Mouse (Mus musculus): ENCODE measurements around the gene 1700025G04Rik. TPM values are rescaled to one million over a fixed set of nuclear protein-coding genes. Genes with fewer than 3 reads are reported as not detected.

1700025G04Rik gene
- polyA plus RNA-seq, 1 experiment from 2014 or later = 13.8 TPM

DNA sequence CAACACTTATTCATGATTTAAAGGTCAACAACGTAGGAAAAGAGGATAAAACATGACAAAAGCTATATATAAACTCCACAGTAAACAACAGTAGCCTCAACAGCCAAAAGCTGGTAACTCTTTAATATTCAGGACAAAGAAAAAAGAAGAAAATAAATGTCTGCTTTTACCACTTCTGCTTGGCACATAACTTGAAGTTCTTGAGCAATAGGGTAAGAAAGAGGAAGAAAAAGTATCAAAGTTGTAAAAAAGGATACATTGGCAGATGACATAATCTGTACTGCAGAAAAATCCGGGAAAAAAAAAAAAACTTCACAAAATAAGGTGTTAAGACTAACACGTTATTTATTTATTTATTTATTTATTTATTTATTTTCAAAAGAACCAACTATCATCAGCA lies 131.5 kb downstream of the 1700025G04Rik start:
- no peak for DNase-seq (ENCODE audit: low spot score)
- Histone ChIP-seq H3K4me1 (peaks cover 23% of the 10 kb centered on the region), H3K27ac (no peak overlapping the region), H3K36me3 (no peaks in the 10 kb centered on the region), H3K4me3 (no peak overlapping the region), H3K9me3 (replicated peaks) (no peaks in the 10 kb centered on the region), H3K27me3 (ENCODE audit: low read depth, poor library complexity, severe bottlenecking) (no peaks in the 10 kb centered on the region)
- 88% methylated on average over 3 of the region's 3 CpGs for WGBS

DNA sequence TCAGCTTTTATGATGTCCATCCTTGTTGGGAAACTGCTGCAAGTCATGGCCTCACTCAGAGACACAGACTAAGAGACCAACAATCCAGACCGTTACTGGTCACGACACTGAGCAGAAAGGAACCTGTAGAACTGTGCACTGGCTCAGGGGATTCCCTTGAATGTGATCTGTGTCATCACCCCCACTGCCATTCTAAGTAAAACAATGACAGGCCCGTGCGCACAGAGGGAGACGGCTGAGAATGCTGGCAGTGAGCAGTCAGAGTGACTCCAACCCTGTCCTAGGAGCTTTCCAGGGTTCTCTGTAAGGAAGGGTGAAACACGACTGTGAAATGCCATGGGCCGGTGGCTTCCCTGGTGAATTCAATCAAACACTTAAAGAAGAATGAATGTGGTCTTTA lies 132.3 kb downstream of the 1700025G04Rik start:
- Histone ChIP-seq H3K27me3 (ENCODE audit: low read depth, poor library complexity, severe bottlenecking) (no peaks in the 10 kb centered on the region), H3K4me1 (peaks cover 23% of the 10 kb centered on the region), H3K4me3 (no peak overlapping the region), H3K36me3 (no peaks in the 10 kb centered on the region), H3K27ac (no peak overlapping the region), H3K9me3 (replicated peaks) (no peaks in the 10 kb centered on the region)
- no peak for DNase-seq (ENCODE audit: low spot score)
- 72% methylated on average over 7 of the region's 7 CpGs for WGBS

DNA sequence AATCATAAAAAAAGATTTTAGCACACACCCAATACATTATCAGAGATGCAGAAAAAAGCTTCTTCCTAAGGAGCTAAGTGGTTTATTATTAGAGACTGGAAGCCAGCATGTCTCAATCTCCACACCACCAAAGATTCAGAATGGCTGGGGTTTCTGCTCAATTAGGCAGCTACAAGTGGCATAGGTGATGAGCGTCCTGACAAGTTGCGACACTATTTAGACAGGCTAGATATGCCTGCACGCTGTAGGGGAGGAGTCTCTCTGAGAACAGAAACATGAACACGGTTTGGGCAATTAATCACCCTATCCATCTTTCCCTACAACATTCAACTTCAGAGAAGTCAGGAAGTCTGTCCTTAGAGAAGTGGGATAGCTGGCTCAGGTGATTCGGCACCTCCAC lies 134.1 kb downstream of the 1700025G04Rik start:
- Histone ChIP-seq H3K36me3 (no peaks in the 10 kb centered on the region), H3K27ac (no peak overlapping the region), H3K4me3 (no peak overlapping the region), H3K27me3 (ENCODE audit: low read depth, poor library complexity, severe bottlenecking) (no peaks in the 10 kb centered on the region), H3K4me1 (peaks cover 8% of the 10 kb centered on the region), H3K9me3 (replicated peaks) (no peaks in the 10 kb centered on the region)
- DNase-seq (ENCODE audit: low spot score) = no peak
- WGBS = 74% methylated on average over 5 of the region's 5 CpGs

DNA sequence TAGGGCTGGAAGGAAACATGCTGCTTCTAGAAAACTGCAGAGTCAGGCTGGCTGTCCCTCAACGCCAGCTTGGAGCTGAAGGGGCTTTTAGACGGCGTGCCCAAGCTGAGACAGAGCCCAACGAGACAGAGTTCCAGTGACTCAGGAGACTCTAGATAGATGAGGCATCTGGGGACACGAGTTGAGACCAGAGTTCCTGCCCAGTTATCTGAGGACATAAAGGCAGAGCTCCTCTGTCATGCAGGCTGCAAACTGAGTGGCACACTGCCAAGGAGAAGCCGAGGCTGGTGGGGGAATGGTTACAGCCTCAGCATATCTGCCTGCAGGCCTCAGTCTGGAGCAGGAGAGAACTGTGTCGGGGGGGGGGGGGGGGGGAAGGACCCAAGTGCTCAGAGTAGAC lies 136.4 kb downstream of the 1700025G04Rik start:
- no peak overlapping the region for H3K27ac ChIP-seq
- H3K27me3 ChIP-seq (ENCODE audit: low read depth, poor library complexity, severe bottlenecking) = no peaks in the 10 kb centered on the region
- no peak overlapping the region for H3K4me3 ChIP-seq
- WGBS = 64% methylated on average over 7 of the region's 7 CpGs
- H3K4me1 ChIP-seq = peaks cover 5% of the 10 kb centered on the region
- no peaks in the 10 kb centered on the region for H3K9me3 ChIP-seq (replicated peaks)
- no peaks in the 10 kb centered on the region for H3K36me3 ChIP-seq
- no peak for DNase-seq (ENCODE audit: low spot score)

DNA sequence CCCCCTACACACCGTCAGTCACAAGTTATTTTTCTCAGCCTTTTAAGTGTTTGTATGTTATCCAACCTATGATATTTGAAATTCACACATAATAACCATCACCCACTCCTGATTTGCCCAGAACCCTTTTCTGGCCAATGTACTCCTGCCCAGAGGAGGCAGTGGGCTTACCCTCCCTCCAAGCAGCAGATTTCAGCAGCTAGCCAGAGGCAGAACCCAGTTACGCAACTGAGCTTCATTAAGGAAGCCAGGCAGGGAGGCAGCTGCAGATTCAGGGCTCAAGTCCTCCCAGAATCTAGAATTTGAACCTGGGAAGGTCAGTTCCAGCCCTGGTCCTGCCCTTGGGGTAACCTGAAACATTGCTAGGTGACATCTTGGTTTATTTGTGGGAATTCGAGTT lies 141.9 kb downstream of the 1700025G04Rik start:
- H3K27ac ChIP-seq = no peak overlapping the region; the same call in 1 of the 2 replicates
- no peaks in the 10 kb centered on the region for H3K9me3 ChIP-seq (replicated peaks)
- H3K27me3 ChIP-seq (ENCODE audit: low read depth, poor library complexity, severe bottlenecking) = no peaks in the 10 kb centered on the region
- H3K4me3 ChIP-seq = no peak overlapping the region
- WGBS = 76% methylated on average over 3 of the region's 3 CpGs
- no peaks in the 10 kb centered on the region for H3K36me3 ChIP-seq
- DNase-seq (ENCODE audit: low spot score) = no peak
- H3K4me1 ChIP-seq = peaks cover 36% of the 10 kb centered on the region

DNA sequence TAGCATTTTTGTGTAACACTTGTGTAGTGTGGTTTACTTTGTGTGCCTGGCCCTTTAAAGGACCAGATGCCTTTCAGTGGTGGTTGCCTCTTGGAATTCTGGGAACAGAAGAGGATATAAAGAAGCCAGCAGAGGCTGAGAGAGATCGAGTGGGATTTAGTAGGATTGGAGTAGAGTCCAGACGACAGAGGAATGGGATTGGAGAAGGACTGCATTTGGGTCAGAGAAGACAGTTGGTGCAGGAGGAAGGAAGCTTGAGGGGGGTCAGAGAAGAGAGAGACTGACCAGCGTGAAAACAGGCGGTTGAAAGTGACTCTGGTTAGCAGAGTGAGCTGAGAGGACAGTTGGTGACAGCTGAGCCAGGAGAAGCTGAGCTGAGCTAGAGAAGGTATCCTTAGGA lies 142.4 kb downstream of the 1700025G04Rik start:
- H3K4me1 ChIP-seq = peaks cover 37% of the 10 kb centered on the region
- WGBS = 45% methylated on average over 4 of the region's 4 CpGs
- H3K9me3 ChIP-seq (replicated peaks) = no peaks in the 10 kb centered on the region
- H3K36me3 ChIP-seq = no peaks in the 10 kb centered on the region
- H3K27me3 ChIP-seq (ENCODE audit: low read depth, poor library complexity, severe bottlenecking) = no peaks in the 10 kb centered on the region
- 0 out of 2 replicates have a peak overlapping the region, but pooled peaks have one; percentile 8 for H3K4me3 ChIP-seq
- no peak for DNase-seq (ENCODE audit: low spot score)
- peak overlapping the region; percentile 50; the same call in 1 of the 2 replicates for H3K27ac ChIP-seq

DNA sequence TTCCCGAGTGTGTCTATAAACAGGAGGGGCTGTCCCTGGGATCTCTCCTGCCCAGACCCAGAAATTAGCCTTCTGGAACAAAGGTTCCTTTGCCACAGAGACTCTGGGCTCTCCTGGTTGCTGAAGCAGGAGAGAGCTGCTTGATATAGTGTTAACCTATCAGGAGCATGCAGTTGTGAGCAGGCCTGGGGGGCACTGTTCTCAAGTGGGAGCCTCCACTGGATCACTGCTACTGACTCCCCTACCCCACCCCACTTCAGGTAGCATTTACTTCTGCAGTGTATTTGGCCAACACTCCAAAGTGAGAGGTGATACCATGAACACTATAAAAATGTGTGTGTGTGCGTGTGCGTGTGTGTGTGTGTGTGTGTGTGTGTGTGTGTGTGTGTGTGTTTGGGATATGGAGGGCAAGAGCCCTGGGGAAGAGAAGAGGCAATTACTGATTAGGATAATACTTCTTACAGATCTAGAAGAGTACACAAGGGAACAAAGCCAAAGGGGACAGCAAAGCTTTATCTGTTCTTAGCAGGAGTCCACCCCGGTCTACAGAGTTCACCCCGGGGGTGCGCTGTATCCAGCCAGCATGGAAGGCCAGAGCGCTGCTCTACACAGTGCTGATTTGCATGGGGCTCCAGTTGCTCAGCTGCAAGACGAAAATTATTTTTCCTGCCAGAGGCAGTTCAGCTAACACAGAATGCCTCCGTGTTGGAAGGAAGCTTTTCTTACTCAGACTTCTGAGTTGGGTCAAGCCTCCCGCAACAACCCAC lies 145.3 kb downstream of the 1700025G04Rik start:
- no peak for DNase-seq (ENCODE audit: low spot score)
- Histone ChIP-seq H3K27me3 (ENCODE audit: low read depth, poor library complexity, severe bottlenecking) (no peaks in the 10 kb centered on the region), H3K4me3 (no peak overlapping the region), H3K27ac (no peak overlapping the region), H3K9me3 (replicated peaks) (no peaks in the 10 kb centered on the region), H3K36me3 (no peaks in the 10 kb centered on the region), H3K4me1 (peaks cover 44% of the 10 kb centered on the region)
- WGBS = 50% methylated on average over 10 of the region's 10 CpGs

DNA sequence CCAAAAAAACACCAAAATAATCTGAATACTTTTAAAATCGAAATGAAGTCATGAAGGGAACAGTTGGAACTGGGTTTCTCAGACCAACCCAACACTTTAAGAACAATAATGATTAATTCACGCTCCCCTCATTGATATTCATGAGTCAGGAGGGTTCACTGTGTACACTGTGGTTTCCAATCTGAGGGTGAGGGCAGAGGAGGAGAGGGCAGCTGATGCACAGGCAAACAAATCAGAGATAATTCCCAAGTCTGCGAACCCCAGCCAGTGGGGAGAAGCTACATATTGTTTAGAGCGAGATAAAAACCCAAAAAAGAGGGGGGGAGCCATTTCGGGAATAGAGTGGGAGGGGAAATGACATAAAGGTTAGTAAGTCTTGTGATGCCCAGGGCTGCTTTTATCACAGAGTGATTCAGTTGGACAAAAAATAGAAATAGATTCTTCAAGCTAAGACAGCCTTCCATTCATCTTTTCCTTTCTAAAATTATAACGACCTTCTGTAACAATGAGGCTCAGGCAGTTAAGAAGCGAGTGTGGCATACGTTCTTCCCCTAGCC lies 146.2 kb downstream of the 1700025G04Rik start:
- no peak for DNase-seq (ENCODE audit: low spot score)
- H3K27ac ChIP-seq = no peak overlapping the region
- no peaks in the 10 kb centered on the region for H3K27me3 ChIP-seq (ENCODE audit: low read depth, poor library complexity, severe bottlenecking)
- H3K36me3 ChIP-seq = no peaks in the 10 kb centered on the region
- WGBS = 83% methylated on average over 8 of the region's 8 CpGs
- peaks cover 47% of the 10 kb centered on the region for H3K4me1 ChIP-seq
- H3K4me3 ChIP-seq = no peak overlapping the region
- H3K9me3 ChIP-seq (replicated peaks) = no peaks in the 10 kb centered on the region

DNA sequence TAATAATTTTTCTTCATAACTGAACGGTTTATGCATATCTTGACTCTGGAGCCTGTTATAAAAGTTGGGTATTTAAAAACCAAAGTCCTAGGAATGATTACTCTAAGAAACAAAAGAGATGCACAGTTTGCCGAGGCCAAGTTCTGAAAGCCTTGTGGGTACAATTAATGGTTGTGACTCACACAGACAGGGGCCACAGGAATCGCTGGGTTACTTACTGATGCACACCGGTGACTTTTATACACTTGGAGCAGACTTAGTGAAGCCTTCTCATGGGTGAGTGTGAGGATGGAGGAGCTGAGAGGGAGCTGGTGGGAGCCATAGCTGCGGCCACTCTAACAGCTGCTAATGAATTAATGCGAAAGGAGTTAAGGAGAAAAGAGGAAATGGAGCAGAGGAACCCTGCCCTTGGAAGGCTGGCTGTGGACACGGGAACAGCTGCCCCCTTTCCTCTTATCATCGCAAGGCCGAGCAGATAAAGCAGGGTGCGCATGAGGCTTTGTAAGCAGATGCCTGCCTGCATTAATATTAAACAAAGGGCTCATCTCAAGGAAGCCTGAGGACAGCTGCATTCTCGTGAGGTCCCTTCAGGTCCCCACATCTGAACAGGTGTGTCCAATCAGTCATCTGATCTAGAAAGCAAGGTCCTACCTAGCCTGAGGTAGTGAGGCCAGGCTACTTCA lies 146.8 kb downstream of the 1700025G04Rik start:
- WGBS = 81% methylated on average over 11 of the region's 11 CpGs
- no peak for DNase-seq (ENCODE audit: low spot score)
- no peak overlapping the region for H3K4me3 ChIP-seq
- no peaks in the 10 kb centered on the region for H3K27me3 ChIP-seq (ENCODE audit: low read depth, poor library complexity, severe bottlenecking)
- peaks cover 45% of the 10 kb centered on the region for H3K4me1 ChIP-seq
- H3K9me3 ChIP-seq (replicated peaks) = no peaks in the 10 kb centered on the region
- H3K36me3 ChIP-seq = no peaks in the 10 kb centered on the region
- H3K27ac ChIP-seq = no peak overlapping the region

DNA sequence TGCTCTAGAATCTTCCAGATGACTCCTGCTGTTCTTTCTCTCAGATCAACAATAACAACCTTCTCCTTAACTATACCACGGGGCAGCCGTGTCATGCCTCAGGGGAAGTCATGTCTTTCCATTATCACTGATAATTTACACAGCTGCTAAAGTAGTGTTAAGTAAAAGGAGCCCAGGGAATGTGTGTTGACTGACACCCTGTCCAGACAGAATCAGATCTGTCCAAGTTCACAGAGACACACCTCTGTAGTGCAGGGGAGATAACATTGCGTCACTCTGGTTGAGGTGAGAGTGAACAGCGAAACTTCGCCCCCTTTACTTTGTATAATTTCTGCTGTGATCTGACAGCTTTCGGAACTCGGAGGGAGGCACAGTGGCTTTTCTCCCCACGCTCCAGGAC lies 149.9 kb downstream of the 1700025G04Rik start:
- no peaks in the 10 kb centered on the region for H3K9me3 ChIP-seq (replicated peaks)
- WGBS = 62% methylated on average over 8 of the region's 8 CpGs
- no peaks in the 10 kb centered on the region for H3K36me3 ChIP-seq
- H3K4me1 ChIP-seq = peaks cover 24% of the 10 kb centered on the region
- no peak for DNase-seq (ENCODE audit: low spot score)
- H3K27me3 ChIP-seq (ENCODE audit: low read depth, poor library complexity, severe bottlenecking) = no peaks in the 10 kb centered on the region
- H3K4me3 ChIP-seq = no peak overlapping the region
- no peak overlapping the region for H3K27ac ChIP-seq

DNA sequence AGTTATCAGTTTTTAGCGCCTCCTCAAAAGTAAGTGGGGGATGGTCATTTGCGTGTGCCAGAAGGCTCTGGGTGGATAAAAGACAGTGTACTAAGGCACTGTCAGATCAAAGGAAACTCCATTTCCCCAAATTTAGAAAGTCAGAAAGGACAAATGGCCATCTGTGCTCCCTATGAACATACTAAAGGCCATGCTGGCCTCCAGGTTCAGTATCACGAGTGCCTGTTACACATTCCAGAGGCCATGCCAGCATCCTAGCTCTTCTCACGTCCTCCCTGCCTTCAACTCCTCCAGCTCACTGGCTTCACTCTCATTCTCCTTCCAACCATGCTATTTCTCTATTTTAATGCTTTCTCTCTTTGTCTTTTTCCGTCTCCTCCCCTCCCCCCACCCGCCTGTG lies 150.4 kb downstream of the 1700025G04Rik start:
- Histone ChIP-seq H3K4me1 (peaks cover 19% of the 10 kb centered on the region), H3K4me3 (no peak overlapping the region), H3K27me3 (ENCODE audit: low read depth, poor library complexity, severe bottlenecking) (no peaks in the 10 kb centered on the region), H3K36me3 (no peaks in the 10 kb centered on the region), H3K9me3 (replicated peaks) (no peaks in the 10 kb centered on the region), H3K27ac (no peak overlapping the region)
- WGBS = 46% methylated on average over 6 of the region's 6 CpGs
- no peak for DNase-seq (ENCODE audit: low spot score)

DNA sequence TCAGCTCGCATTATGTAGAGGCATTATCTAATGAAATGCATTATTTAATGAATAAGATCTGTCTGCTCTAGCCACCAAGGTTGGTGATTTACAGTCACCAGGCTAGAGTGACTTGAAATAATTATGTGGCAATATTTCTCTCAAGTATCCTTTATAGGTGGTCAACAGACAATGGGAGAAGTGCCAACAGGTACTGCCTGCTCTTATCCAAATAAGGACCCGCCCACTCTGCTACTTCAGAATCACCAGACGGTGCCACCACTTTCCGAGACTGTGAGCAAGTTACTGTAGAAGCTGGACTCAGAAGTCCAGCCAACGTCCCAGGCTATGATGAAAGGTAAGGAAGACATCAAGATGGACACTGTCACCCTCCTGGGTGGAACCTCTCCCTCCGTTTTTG lies 156.3 kb downstream of the 1700025G04Rik start:
- WGBS = 87% methylated on average over 6 of the region's 6 CpGs
- Histone ChIP-seq H3K27ac (no peak overlapping the region), H3K4me3 (no peak overlapping the region), H3K9me3 (replicated peaks) (no peaks in the 10 kb centered on the region), H3K4me1 (peaks cover 9% of the 10 kb centered on the region; the same call in 1 of the 2 replicates), H3K36me3 (no peaks in the 10 kb centered on the region), H3K27me3 (ENCODE audit: low read depth, poor library complexity, severe bottlenecking) (no peaks in the 10 kb centered on the region)
- no peak for DNase-seq (ENCODE audit: low spot score)

DNA sequence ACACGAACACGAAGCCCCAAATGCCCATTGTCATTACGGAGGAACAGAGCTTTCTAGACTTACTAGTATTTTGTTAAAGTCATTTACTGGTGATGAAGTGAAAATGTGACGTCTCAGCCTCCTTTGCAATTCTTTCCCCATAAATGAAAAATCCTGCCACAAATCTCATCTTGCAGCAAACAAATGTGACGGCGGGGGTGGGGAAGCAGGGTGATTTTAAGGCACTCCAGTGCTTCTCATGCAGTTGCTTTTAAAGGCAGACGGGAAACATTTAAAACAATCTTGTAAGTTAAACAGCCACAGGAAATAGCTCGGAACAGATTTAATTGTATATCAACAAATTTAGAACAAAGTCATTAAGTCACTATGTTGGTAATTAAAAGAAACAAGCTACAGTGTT lies 163.1 kb downstream of the 1700025G04Rik start:
- peaks cover 24% of the 10 kb centered on the region for H3K4me1 ChIP-seq
- WGBS = 61% methylated on average over 8 of the region's 8 CpGs
- H3K36me3 ChIP-seq = no peaks in the 10 kb centered on the region
- H3K27me3 ChIP-seq (ENCODE audit: low read depth, poor library complexity, severe bottlenecking) = no peaks in the 10 kb centered on the region
- H3K27ac ChIP-seq = no peak overlapping the region
- H3K9me3 ChIP-seq (replicated peaks) = no peaks in the 10 kb centered on the region
- H3K4me3 ChIP-seq = no peak overlapping the region
- DNase-seq (ENCODE audit: low spot score) = no peak
